Mouse (Mus musculus) frontal cortex, postnatal 36 days (tissue): ENCODE measurements around the gene Olfr1500.
A peak's percentile ranks its signal among the peaks of the same experiment; 100 is the strongest.
"Not testable (repeated sequence)": the region's sequence is repeated elsewhere in the genome, so short reads cannot be mapped to it uniquely, and the experiment has no call there.

ENCODE experiments used
- DNase-seq, 2 experiments: peaks; one replicate each; pipeline ENCODE4 v3.0.0; 2022; ENCODE audit warnings: low spot score in 2 of 2

The Olfr1500 gene

GRCm38 (mm10) chr19:13830388-13830787, at the start of gene Olfr1500:
Gene Olfr1500, minus strand, starts transcription at chr19:13830488.
- DNase-seq, result no peak

- DNase-seq, result no peak
Observed at GRCm38 (mm10) chr19:13861495-13861894, 31.2 kb upstream of the Olfr1500 start, which contains the start of gene Olfr1502. Gene Olfr1502, plus strand, starts transcription at chr19:13861795.

- DNase-seq, result not testable (repeated sequence)
Observed at GRCm38 (mm10) chr19:13850592-13850991, 20.3 kb upstream of the Olfr1500 start, which contains the start of gene Olfr1501. Gene Olfr1501, minus strand, starts transcription at chr19:13850692.

- no peak for DNase-seq
Observed at GRCm38 (mm10) chr19:13828447-13828846, 1.8 kb downstream of the Olfr1500 start.

GRCm38 (mm10) chr19:13820847-13821246, 9.4 kb downstream of the Olfr1500 start:
- DNase-seq, result no peak

GRCm38 (mm10) chr19:13819347-13819746, 10.9 kb downstream of the Olfr1500 start, which contains the start of gene Olfr1499:
Gene Olfr1499, minus strand, starts transcription at chr19:13819447.
- no peak for DNase-seq

GRCm38 (mm10) chr19:13818827-13819226, 11.5 kb downstream of the Olfr1500 start:
- peak in 1 of 2 experiments; percentile 28 for DNase-seq

GRCm38 (mm10) chr19:13812823-13813222, 17.5 kb downstream of the Olfr1500 start:
- no peak for DNase-seq

- not testable (repeated sequence) for DNase-seq
Observed at GRCm38 (mm10) chr19:13805486-13805885, 24.8 kb downstream of the Olfr1500 start.

- no peak for DNase-seq
Observed at GRCm38 (mm10) chr19:13798102-13798501, 32.2 kb downstream of the Olfr1500 start, which contains the start of gene Olfr1497. Gene Olfr1497, minus strand, starts transcription at chr19:13798202.

- DNase-seq, result no peak
Observed at GRCm38 (mm10) chr19:13777578-13777977, 52.7 kb downstream of the Olfr1500 start, which contains the start of gene Olfr1496. Gene Olfr1496, plus strand, starts transcription at chr19:13777878.
